Mouse (Mus musculus): ENCODE results near the gene Ift88. TPM values are rescaled to one million over a fixed set of nuclear protein-coding genes. Genes with fewer than 3 reads are reported as not detected.

Ift88 gene
- polyA plus RNA-seq, 1 experiment from 2014 or later = 10.8 TPM

DNA sequence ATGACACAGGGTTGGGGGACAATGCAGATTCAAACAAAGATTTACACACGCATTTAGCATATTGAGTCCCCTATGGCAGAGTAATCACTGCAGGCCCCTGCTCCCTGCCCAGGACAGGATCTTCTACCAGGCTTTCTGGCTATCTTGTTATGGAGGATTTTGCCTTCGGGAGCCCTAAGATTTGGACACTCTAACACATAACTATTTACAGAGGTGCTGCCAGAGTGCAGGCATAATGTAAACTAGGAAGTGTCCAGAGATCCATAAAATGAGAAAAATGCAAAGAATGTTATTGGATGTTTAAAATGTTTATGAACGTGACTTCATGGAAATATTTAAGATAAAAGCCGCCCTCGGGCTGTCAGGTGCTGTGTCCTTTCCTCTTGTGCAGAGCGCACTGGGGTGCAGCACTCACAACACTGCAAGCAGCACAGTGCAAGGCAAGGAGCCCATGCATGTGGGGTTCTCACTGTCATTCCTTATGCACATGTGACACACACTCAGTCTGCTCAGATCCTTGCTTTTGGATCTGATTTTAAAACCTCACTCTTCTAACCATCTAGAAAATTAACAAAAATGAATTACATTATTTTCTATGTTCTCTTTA, 91.4 kb downstream of the Ift88 start:
- Histone ChIP-seq H3K9me3 (replicated peaks; ENCODE audit: low read length) (no peaks in the 10 kb centered on the region), H3K4me1 (replicated peaks; ENCODE audit: insufficient read depth, low read length) (no peaks in the 10 kb centered on the region), H3K36me3 (ENCODE audit: insufficient read depth, low read length) (no peaks in the 10 kb centered on the region), H3K4me2 (ENCODE audit: low read length) (no peak overlapping the region), H3K27me3 (ENCODE audit: insufficient read depth, low read length) (no peaks in the 10 kb centered on the region), H3K9ac (ENCODE audit: low read depth, low read length) (no peak overlapping the region), H3K27ac (no peak overlapping the region), H3K4me3 (replicated peaks; ENCODE audit: low read depth, low read length) (no peak overlapping the region)
- DNase-seq (ENCODE audit: low spot score) = no peak
- no peak for TF ChIP-seq CTCF (IDR thresholded peaks at IDR 0.05; ENCODE audit: low read depth)
- WGBS = 62% methylated on average over 6 of the region's 6 CpGs
- no peak for ATAC-seq (replicated peaks; ENCODE audit: low FRiP score, low read depth)

DNA sequence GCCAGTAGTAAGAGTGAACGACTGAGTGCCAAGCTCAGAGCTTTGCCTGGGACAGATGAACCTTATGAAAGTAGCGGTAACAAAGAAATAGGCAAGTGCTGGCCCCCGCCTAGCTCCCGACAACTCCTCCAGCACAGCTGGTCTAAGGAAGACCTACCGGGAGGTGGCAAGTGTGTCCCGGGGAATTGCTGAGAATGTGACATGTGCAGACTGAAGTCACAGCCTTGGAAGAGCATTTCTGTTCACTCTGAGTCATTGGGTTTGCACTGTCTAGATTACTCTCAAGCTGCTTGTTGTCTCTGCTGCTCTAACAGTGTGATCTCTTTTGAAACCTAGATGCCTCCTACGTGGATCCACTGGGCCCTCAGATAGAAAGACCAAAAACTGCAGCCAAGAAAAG, 93.1 kb downstream of the Ift88 start:
- Histone ChIP-seq H3K27ac (no peak overlapping the region), H3K36me3 (ENCODE audit: insufficient read depth, low read length) (no peaks in the 10 kb centered on the region), H3K4me3 (replicated peaks; ENCODE audit: low read depth, low read length) (no peak overlapping the region), H3K9me3 (replicated peaks; ENCODE audit: low read length) (no peaks in the 10 kb centered on the region), H3K27me3 (ENCODE audit: insufficient read depth, low read length) (no peaks in the 10 kb centered on the region), H3K4me1 (replicated peaks; ENCODE audit: insufficient read depth, low read length) (no peaks in the 10 kb centered on the region), H3K4me2 (ENCODE audit: low read length) (no peak overlapping the region), H3K9ac (ENCODE audit: low read depth, low read length) (no peak overlapping the region)
- 85% methylated on average over 7 of the region's 7 CpGs for WGBS
- ATAC-seq (replicated peaks; ENCODE audit: low FRiP score, low read depth) (no peak), DNase-seq (ENCODE audit: low spot score) (no peak)
- no peak for TF ChIP-seq CTCF (IDR thresholded peaks at IDR 0.05; ENCODE audit: low read depth)

DNA sequence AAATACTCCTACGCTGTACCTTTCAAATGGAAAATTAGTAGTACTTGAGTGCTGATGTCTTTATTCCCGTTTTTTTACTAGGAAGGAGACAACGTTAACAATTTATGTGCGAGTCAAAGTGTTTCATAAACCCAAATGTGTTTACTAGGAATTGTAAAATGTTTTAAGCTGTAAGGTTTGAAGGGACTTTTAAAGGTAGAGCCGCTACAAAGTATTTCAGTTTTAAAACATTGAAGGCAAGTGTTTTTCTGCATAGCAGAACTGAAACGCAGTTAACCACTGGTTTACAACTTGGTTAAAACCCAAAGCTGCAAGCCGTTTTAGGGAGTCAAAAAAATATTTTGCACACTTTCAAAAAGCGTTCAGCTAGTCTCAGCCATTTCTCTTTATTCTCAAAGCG, 99.9 kb downstream of the Ift88 start:
- Histone ChIP-seq H3K9ac (ENCODE audit: low read depth, low read length) (no peak overlapping the region), H3K9me3 (replicated peaks; ENCODE audit: low read length) (no peaks in the 10 kb centered on the region), H3K27me3 (ENCODE audit: insufficient read depth, low read length) (no peaks in the 10 kb centered on the region), H3K4me1 (replicated peaks; ENCODE audit: insufficient read depth, low read length) (0 out of 2 replicates have a peak, but pooled peaks cover 6% of the 10 kb centered on the region), H3K4me3 (replicated peaks; ENCODE audit: low read depth, low read length) (no peak overlapping the region), H3K4me2 (ENCODE audit: low read length) (no peak overlapping the region), H3K36me3 (ENCODE audit: insufficient read depth, low read length) (no peaks in the 10 kb centered on the region), H3K27ac (no peak overlapping the region)
- no peak for TF ChIP-seq CTCF (IDR thresholded peaks at IDR 0.05; ENCODE audit: low read depth)
- WGBS = 83% methylated on average over 9 of the region's 9 CpGs
- ATAC-seq (replicated peaks; ENCODE audit: low FRiP score, low read depth) (no peak), DNase-seq (ENCODE audit: low spot score) (no peak)

GRCm38 (mm10) chr14:57524671-57525387, 101.0 kb downstream of the Ift88 start, which contains the start of gene Il17d:
Gene Il17d (plus strand): TSS chr14:57524777.
- DNase-seq (ENCODE audit: low spot score) (peak; percentile 57), ATAC-seq (replicated peaks; ENCODE audit: low FRiP score, low read depth) (peak; percentile 37; the same call in 1 of the 2 replicates)
- Histone ChIP-seq H3K9ac (ENCODE audit: low read depth, low read length) (peak within 1 kb of the TSS; percentile 69), H3K4me3 (replicated peaks; ENCODE audit: low read depth, low read length) (peak within 1 kb of the TSS; percentile 73), H3K27me3 (ENCODE audit: insufficient read depth, low read length) (no peaks in the 10 kb centered on the region), H3K9me3 (replicated peaks; ENCODE audit: low read length) (no peaks in the 10 kb centered on the region), H3K4me2 (ENCODE audit: low read length) (peak within 1 kb of the TSS; percentile 98), H3K27ac (peak within 1 kb of the TSS; percentile 42), H3K36me3 (ENCODE audit: insufficient read depth, low read length) (no peaks in the 10 kb centered on the region), H3K4me1 (replicated peaks; ENCODE audit: insufficient read depth, low read length) (0 out of 2 replicates have a peak, but pooled peaks cover 6% of the 10 kb centered on the region)
- under 1% methylated on average over 67 of the region's 104 CpGs for WGBS
- no peak for TF ChIP-seq CTCF (IDR thresholded peaks at IDR 0.05; ENCODE audit: low read depth)

DNA sequence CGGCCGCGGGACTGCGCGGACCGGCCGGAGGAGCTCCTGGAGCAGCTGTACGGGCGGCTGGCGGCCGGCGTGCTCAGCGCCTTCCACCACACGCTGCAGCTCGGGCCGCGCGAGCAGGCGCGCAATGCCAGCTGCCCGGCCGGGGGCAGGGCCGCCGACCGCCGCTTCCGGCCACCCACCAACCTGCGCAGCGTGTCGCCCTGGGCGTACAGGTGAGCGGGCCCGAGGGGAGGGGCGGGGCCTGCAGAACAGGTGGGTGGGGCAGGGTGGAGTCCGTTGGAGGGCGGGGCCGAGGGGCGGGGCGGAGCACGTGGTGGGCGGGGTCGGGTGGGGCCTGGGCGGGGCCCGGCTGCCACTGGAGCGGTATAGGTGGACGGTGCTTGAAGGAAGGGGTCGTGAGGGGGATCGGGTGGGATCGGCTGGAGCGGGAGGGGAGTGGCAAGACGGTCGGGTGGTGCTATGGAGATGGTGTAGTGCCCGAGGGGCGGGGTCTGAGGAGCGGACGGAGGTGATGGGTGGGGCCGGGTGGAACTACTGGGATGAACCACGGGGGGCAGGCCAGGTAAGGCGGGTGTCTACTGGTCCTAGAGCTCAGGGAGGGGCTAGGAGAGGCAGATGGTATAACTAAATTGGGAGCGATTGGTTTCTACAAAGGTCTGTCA, 101.7 kb downstream of the Ift88 start:
- peak; percentile 18; the same call in 1 of the 2 replicates for TF ChIP-seq CTCF (IDR thresholded peaks at IDR 0.05; ENCODE audit: low read depth)
- peak overlapping the region; percentile 42 for H3K27ac ChIP-seq
- H3K4me2 ChIP-seq (ENCODE audit: low read length) = peak overlapping the region; percentile 98
- 1% methylated on average over 55 of the region's 60 CpGs for WGBS
- ATAC-seq (replicated peaks; ENCODE audit: low FRiP score, low read depth) = peak; percentile 89
- peak overlapping the region; percentile 69 for H3K9ac ChIP-seq (ENCODE audit: low read depth, low read length)
- H3K4me1 ChIP-seq (replicated peaks; ENCODE audit: insufficient read depth, low read length) = 0 out of 2 replicates have a peak, but pooled peaks cover 6% of the 10 kb centered on the region
- H3K27me3 ChIP-seq (ENCODE audit: insufficient read depth, low read length) = no peaks in the 10 kb centered on the region
- H3K4me3 ChIP-seq (replicated peaks; ENCODE audit: low read depth, low read length) = peak overlapping the region; percentile 73
- DNase-seq (ENCODE audit: low spot score) = peak; percentile 66
- H3K9me3 ChIP-seq (replicated peaks; ENCODE audit: low read length) = no peaks in the 10 kb centered on the region
- no peaks in the 10 kb centered on the region for H3K36me3 ChIP-seq (ENCODE audit: insufficient read depth, low read length)

DNA sequence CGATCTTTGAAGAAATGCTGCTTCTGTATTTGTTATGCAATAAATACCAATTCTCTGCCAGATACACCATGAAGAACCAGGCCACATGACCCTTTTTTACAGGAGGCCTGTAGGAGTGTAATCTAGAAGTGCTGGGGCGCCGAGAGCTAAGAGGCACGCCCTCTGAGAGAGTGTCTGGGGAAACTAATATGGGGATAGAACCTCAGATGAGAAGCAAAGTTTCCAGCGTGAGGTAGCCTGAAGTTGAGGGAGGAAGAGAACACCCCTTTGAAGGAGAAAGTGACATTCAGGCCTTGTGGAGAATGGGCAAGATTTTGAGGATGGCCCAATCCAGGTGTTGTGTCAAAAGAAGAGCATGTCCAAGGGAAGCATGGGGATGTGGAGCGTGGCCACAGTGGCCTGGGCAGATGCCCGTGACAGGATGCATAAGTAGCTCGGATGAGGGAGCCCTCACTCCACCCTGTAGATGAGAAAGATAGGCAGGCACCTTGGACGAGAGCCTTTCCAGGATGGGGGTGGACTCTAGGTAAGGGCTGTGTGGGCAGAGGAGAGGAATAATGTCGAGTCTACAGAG, 102.3 kb downstream of the Ift88 start:
- WGBS = 42% methylated on average over 10 of the region's 10 CpGs
- DNase-seq (ENCODE audit: low spot score) (no peak), ATAC-seq (replicated peaks; ENCODE audit: low FRiP score, low read depth) (peak; percentile 15; the same call in 1 of the 2 replicates)
- Histone ChIP-seq H3K9me3 (replicated peaks; ENCODE audit: low read length) (no peaks in the 10 kb centered on the region), H3K4me3 (replicated peaks; ENCODE audit: low read depth, low read length) (peak overlapping the region; percentile 73), H3K9ac (ENCODE audit: low read depth, low read length) (no peak overlapping the region), H3K4me1 (replicated peaks; ENCODE audit: insufficient read depth, low read length) (0 out of 2 replicates have a peak, but pooled peaks cover 6% of the 10 kb centered on the region), H3K4me2 (ENCODE audit: low read length) (peak overlapping the region; percentile 98), H3K27me3 (ENCODE audit: insufficient read depth, low read length) (no peaks in the 10 kb centered on the region), H3K36me3 (ENCODE audit: insufficient read depth, low read length) (no peaks in the 10 kb centered on the region), H3K27ac (no peak overlapping the region)
- TF ChIP-seq CTCF (IDR thresholded peaks at IDR 0.05; ENCODE audit: low read depth) = no peak
